Mouse (Mus musculus) thymus, adult 18-20 months (tissue): ENCODE results near the gene Esyt1.
A peak's percentile ranks its signal among the peaks of the same experiment; 100 is the strongest.
"Not testable (repeated sequence)": the region's sequence is repeated elsewhere in the genome, so short reads cannot be mapped to it uniquely, and the experiment has no call there.

Experiments used
- DNase-seq, 2 experiments: peaks; one replicate each; pipeline ENCODE4 v3.0.0; 2022; ENCODE audit warnings: mixed read lengths in 2 of 2

Esyt1 gene

GRCm38 (mm10) chr10:128504012-128504411, 21.7 kb downstream of the Esyt1 start:
- DNase-seq = no peak

DNA sequence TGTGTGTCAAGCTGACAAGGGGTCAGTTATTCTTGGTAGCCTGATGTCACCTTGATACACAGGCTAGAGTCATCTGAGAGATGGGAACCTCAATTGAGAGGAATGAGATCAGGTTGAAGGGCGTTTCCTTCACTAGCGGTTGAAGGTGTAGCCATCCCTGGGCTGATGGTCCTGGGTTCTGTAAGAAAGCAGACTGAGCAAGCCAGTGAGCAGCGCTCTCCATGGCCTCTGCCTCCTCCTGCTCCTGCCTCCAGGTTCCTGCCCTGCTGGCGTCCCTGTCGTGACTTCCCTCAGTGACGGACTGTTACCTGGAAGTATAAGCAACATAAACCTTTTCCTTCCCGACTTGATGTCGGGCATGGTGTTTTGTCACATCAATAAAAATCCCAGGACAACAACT, 22.1 kb downstream of the Esyt1 start:
- DNase-seq = no peak

DNA sequence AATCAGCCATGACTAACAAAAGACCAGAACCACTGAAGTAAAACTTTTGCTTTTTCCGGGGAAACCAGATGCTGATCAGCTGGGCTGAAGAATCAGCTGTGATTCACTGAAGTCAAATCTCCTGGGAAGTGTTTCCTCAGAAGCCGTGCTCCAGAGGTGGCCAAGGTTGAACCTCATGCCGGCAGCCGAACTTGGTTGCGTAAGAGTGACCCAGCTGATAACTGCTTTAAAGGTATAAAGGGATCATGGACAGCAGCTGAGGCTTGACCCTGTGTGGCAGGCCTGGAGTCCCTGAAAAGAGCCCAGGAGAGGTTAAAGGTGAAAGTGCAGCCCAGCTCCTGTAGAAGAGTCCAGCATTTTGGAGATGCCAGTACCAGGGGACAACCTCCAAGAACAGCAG, 23.3 kb downstream of the Esyt1 start:
- DNase-seq = no peak

GRCm38 (mm10) chr10:128499116-128499671, 26.5 kb downstream of the Esyt1 start:
- DNase-seq = peak in 1 of 2 experiments; percentile 42

GRCm38 (mm10) chr10:128498590-128498989, 27.1 kb downstream of the Esyt1 start, which contains the start of gene Myl6b:
Gene Myl6b (minus strand): TSS chr10:128498685.
- DNase-seq = peak; percentile 95 to 97

GRCm38 (mm10) chr10:128497134-128497737, 28.4 kb downstream of the Esyt1 start:
- no peak for DNase-seq

GRCm38 (mm10) chr10:128496509-128497077, 29.1 kb downstream of the Esyt1 start:
- no peak for DNase-seq

- DNase-seq = no peak
Observed at GRCm38 (mm10) chr10:128495903-128496302, 29.8 kb downstream of the Esyt1 start.

DNA sequence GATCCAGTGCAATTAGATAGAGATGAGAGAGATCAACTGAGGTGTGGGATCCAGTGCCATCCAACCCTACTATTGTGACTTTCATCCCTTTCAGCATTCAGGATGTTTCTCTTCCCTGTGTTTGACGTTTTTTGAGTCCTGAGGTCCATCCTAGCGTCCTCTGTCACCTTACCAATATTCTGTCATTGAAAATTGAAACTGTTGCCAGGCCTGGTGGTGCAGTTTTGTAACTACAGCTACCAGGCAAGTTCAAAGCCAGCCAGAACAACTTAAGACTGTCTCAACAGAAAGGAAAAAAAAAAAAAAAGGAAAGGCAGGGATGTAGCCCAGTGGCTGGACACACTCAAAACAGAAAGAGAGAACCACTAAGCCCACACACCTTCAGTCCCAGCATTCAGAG, 30.4 kb downstream of the Esyt1 start:
- DNase-seq = no peak

DNA sequence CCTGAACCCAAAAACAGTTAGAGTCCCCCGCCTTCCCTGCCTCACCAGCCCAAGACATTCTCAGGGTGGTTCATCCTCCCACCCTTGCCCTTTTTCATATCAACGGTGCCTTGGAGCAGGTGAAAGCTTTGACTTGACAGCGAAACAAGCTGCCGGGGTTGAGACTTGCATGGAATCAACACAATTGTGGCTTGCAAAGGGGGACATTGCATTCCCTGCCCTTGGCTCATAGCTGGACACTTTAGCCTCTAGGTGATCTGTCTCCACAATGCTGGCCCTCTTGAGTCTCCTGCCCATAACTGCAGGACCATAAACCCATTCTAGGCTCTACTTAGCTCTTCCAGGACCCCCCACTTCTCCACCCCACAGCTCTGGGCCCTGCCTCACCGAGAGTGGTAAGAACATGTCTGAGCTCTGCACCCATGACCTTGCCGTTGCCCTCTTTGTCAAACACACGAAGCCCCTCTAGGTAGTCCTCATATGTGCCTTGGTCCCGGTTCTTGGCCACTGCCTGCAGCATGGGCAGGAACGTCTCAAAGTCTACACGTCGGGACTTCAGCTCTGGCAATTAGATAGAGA, 30.9 kb downstream of the Esyt1 start:
- no peak for DNase-seq

GRCm38 (mm10) chr10:128493695-128494666, 31.7 kb downstream of the Esyt1 start, which contains the start of gene Myl6:
Gene Myl6 (minus strand): TSS chr10:128494145.
- peak; percentile 95 to 98 for DNase-seq

- DNase-seq = peak in 1 of 2 experiments; percentile 26
Observed at GRCm38 (mm10) chr10:128493319-128493694, 32.4 kb downstream of the Esyt1 start.

- DNase-seq = peak in 1 of 2 experiments; percentile 34
Observed at GRCm38 (mm10) chr10:128492633-128493311, 32.9 kb downstream of the Esyt1 start.

DNA sequence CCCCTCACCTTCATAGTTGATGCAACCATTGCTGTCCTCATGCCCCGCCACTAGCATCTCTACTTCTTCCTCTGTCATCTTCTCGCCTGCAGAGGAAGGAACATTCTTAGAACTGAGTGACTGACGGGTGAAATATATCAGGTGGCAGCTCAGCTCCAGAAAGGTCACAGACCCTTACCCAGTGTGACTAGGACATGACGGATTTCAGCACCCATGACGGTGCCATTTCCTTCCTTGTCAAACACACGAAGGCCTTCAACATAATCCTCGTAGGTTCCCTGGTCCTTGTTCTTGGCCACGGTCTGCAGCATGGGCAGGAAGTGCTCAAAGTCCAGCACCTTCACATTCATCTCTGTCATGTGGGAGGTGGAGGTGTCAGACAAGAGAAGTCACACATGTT, 33.6 kb downstream of the Esyt1 start:
- not testable (repeated sequence) for DNase-seq

DNA sequence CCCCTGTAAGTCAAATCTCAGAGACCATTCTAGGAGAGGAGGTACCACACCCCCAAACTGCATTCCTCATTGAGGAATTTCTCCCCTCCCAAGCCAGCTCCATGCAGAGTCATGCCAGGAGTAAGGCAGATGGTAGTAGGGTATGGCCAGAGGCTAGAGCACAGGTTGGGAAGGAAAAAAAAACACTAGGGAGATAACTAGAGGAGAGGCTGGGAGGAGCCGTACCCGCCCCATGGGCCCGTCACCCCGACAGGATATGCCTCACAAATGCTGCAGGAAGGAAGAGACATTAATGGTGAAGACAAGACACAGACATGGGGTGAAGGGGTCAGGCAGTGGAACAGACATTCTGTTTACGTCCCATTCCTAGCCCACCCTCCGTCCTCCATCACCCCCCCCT, 34.2 kb downstream of the Esyt1 start:
- no peak for DNase-seq

DNA sequence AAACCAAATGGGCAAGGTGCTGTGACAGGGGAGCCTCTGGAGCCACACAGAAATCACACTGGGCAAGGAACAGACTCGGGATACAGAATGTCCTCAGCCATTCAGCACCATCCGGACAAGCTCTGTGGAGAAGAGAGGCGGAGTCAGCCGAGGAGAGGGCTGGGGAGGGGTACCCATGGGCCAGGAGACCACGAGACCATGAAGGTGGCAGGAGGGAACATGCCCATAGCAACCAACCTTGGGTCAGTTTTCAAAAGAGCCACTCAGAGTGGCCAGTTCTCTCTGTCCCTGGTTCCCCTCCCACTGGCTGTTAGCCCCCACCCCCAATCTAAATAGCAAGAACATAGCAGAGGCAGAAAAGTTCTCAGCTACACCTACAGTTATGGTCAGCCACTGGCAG, 34.8 kb downstream of the Esyt1 start:
- DNase-seq = no peak

- DNase-seq = no peak
Observed at GRCm38 (mm10) chr10:128490232-128490631, 35.4 kb downstream of the Esyt1 start.

DNA sequence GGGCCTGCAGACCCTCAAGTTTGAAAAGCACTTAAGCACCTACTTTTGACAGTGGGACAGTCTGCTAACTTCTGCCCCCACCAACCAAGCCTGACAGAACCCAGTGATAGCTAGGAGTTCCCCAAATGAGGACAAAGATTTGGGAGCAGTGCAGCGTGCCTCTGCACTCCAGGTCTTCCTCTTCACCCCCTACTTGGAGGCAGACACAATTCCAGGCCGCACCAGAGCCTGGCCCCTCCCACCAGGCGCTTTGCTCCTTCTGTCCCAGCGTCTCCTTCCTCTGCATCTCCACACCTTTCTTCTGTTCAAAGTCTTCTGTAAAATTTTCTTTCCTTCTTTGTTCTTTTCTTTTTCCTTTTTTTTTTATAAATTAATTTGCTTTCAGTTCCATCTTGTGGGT, 35.9 kb downstream of the Esyt1 start:
- no peak for DNase-seq

DNA sequence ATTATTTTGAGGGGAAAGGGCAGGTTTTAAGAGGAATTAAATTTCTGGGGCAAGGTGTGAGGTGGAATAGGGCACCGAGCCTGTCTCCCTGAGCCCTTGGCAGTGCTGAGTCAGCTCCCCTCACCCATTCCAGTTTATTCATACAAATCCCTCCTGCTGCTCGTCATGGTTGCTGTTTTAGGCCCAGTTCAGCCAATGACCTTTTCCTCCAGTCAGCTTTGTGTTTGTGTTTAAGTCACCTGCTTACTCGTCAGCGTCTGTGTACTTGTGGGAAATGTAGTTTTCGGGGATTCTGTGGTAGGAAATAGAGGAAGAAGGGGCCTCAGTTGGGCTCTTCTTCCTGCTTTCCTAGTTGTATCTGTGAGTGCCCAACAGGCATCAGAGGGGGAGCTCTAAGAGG, 36.3 kb downstream of the Esyt1 start:
- no peak for DNase-seq

DNA sequence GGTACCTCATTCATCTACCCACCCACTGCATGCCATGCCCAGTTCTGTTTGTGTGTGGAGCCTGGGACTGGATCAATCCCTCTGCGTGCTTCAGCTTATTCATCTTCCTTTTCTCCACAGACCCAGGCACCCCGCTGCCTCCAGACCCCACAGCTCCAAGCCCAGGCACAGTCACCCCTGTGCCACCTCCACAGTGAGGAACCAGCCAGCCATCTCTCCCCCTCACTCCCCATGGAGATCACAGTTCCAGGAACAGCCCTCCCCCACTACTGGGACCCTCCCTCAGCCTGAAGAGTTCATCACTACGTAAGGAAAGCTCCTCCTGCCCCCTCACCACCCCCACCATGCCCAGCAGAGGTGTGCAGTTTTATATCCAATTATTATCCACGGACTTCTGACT, 36.9 kb downstream of the Esyt1 start:
- no peak for DNase-seq

DNA sequence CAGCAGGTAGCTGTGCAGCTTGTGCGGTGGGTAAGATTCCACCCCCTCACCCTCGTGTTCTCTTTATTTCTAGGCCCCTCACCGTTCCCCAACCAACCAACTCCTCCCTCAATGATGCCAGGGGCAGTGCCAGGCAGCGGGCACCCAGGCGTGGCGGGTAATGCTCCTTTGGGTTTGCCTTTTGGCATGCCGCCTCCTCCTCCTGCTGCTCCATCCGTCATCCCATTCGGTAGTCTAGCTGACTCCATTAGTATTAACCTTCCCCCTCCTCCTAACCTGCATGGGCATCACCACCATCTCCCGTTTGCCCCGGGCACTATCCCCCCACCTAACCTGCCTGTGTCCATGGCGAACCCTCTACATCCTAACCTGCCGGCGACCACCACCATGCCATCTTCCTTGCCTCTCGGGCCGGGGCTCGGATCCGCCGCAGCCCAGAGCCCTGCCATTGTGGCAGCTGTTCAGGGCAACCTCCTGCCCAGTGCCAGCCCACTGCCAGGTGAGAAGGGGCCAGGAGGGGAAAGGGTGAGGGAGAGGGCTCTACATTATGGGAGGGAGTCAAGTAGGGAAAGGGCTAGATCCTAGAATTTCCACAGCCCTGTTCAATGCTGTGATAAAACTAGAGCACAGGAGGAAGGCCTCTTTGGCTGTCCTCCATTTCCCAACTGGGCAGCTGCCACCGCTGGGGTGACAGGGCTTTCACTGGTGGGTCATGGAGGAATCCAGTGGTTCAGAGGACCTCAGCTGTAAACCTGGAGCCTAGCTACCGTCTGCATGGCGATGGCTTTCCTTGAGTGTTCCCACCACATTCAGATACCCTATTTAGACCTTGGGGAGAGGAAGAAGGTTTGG, 37.6 kb downstream of the Esyt1 start:
- DNase-seq = no peak
